Mouse (Mus musculus) neutrophil, adult 5-6 weeks (primary cell): Measurements from ENCODE around the gene Rhof. TPM values are rescaled to one million over a fixed set of nuclear protein-coding genes. Genes with fewer than 3 reads are reported as not detected.

Experiments used
- ATAC-seq: fragments of 151-379, 151-347 bp; 2 replicates; pipeline ENCODE4 v1.8.0; 2017; ENCODE audit warnings: mild to moderate bottlenecking, moderate TSS enrichment; ENCODE audit not compliant: insufficient number of reproducible peaks, poor library complexity, low FRiP score, severe bottlenecking; ENCODE audit errors: extremely low read depth
- total RNA-seq: library from RNA; stranded (forward); fragments of 200-1000 nt; gene quantifications from 2 replicates; pipeline ENCODE4 v1.2.3, GENCODE M21; 2017

The Rhof gene
- total RNA-seq, 1 experiment from 2014 or later, result 32.0 TPM

GRCm38 (mm10) chr5:123149451-123150400 lies 17.2 kb upstream of the Rhof start:
- ATAC-seq, result peak; percentile 51

GRCm38 (mm10) chr5:123148073-123148722 lies 15.7 kb upstream of the Rhof start:
- ATAC-seq, result no peak

- ATAC-seq, result no peak
Observed at GRCm38 (mm10) chr5:123147569-123147968, 15.1 kb upstream of the Rhof start.

- ATAC-seq, result no peak
Observed at GRCm38 (mm10) chr5:123146357-123146756, 13.9 kb upstream of the Rhof start.

GRCm38 (mm10) chr5:123144746-123145590 lies 12.5 kb upstream of the Rhof start:
- ATAC-seq, result no peak

GRCm38 (mm10) chr5:123143971-123144745 lies 11.7 kb upstream of the Rhof start:
- ATAC-seq, result no peak

- no peak for ATAC-seq
Observed at GRCm38 (mm10) chr5:123143251-123143970, 10.9 kb upstream of the Rhof start.

GRCm38 (mm10) chr5:123142161-123143157 lies 10.0 kb upstream of the Rhof start, which contains the start of gene Setd1b:
Gene Setd1b, plus strand, starts transcription at chr5:123142193.
- no peak for ATAC-seq

- ATAC-seq, result no peak
Observed at GRCm38 (mm10) chr5:123141555-123142160, 9.2 kb upstream of the Rhof start.

GRCm38 (mm10) chr5:123140694-123141554 lies 8.4 kb upstream of the Rhof start:
- ATAC-seq, result peak; percentile 44

GRCm38 (mm10) chr5:123139722-123140627 lies 7.5 kb upstream of the Rhof start:
- ATAC-seq, result no peak

- peak; percentile 34; the same call in 1 of the 2 replicates for ATAC-seq
Observed at GRCm38 (mm10) chr5:123138953-123139721, 6.6 kb upstream of the Rhof start.

GRCm38 (mm10) chr5:123138230-123138911 lies 5.9 kb upstream of the Rhof start:
- ATAC-seq, result no peak
